Mouse (Mus musculus) spleen, adult 2 months (tissue): ENCODE data around the gene Sfi1.
"Not testable (repeated sequence)": the region's sequence is repeated elsewhere in the genome, so short reads cannot be mapped to it uniquely, and the experiment has no call there.

Source experiments
- CTCF ChIP-seq: fragments of 200-500 bp; IDR thresholded peaks from 2 replicates; pipeline ENCODE4 v1.5.1; 2011; ENCODE audit warnings: mild to moderate bottlenecking, inconsistent platforms; ENCODE audit not compliant: insufficient read depth, insufficient read length, insufficient replicate concordance; ENCODE audit errors: extremely low read depth
- POLR2A ChIP-seq: fragments of 200-500 bp; IDR thresholded peaks from 2 replicates; pipeline ENCODE4 v1.6.1; 2011; ENCODE audit warnings: low read depth, low read length, inconsistent platforms

- TF ChIP-seq POLR2A, CTCF: not testable (repeated sequence)
Measured at GRCm38 (mm10) chr11:3138323-3138722, 54.9 kb downstream of the Sfi1 start.
